In genomic region chr3:51373544-51373943, GRCm38 (mm10) we compare ENCODE assay signal across 1 mouse cellular context.
A peak's percentile ranks its signal among the peaks of the same experiment; 100 is the strongest.
TF ChIP-seq lines count a peak whose summit lies in the region.

No protein-coding gene starts in this region.

TF ChIP-seq in ES-E14, 5 proteins besides CTCF, POLR2A, EP300 and RAD21:
- TF ChIP-seq ZC3H11A (IDR thresholded peaks at IDR 0.05; ENCODE audit: borderline replicate concordance, low read depth, low read length) (no peak), ZNF384 (IDR thresholded peaks at IDR 0.05; ENCODE audit: low read depth, low read length) (peak; percentile 53; the same call in 1 of the 2 replicates)
